16 mouse cellular contexts compared by ENCODE assay signal in the genomic region with DNA sequence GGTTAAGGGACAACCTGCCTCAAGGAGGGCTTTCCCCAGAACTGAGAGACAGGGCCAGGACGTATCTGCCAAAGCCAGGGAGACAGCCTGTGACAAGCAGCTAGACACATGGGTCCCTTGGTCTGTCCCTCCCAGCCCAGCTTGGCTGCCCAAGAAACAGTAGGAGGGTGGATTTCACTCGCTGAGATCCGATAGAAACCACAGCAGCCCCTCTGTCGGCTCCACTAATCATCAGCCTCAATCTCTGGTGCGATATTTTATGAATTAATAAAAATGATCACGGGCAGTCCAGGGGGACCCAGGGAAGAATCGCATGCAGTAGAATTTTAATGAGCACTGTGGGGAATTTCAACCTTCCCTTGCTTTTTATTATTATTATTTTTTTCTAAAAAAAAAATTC.
DNase-seq lines count a peak whose midpoint lies in the region; ATAC-seq and TF ChIP-seq lines count a peak whose summit lies in the region.
"Had no signal": no experiment of that assay in that cellular context is flagged by ENCODE, and none has a peak within 500 bp of the region (broad histone marks: within the 10 kb centered on the region; RNA-seq: fewer than 3 reads in every experiment).

No protein-coding gene starts in this region.

- no peaks in the 10 kb centered on the region for H3K9me3 ChIP-seq in forebrain, embryonic 15.5 days
- no peaks in the 10 kb centered on the region for H3K9me3 ChIP-seq in limb, embryonic 13.5 days
- H3K9me3 ChIP-seq in neural tube, embryonic 14.5 days (ENCODE audit: control insufficient read depth, low read length), result no peaks in the 10 kb centered on the region
- H3K9me3 ChIP-seq in lung, postnatal 0 days (ENCODE audit: low read length), result no peaks in the 10 kb centered on the region
- H3K9me3 ChIP-seq: G1E; heart, embryonic 10.5 days had no signal

- WGBS in forebrain, embryonic 15.5 days, result 22% methylated on average over 7 of the region's 7 CpGs
- WGBS in limb, embryonic 13.5 days, result 27% methylated on average over 7 of the region's 7 CpGs
- 21% methylated on average over 7 of the region's 7 CpGs for WGBS in neural tube, embryonic 14.5 days
- WGBS in lung, postnatal 0 days, result 50% methylated on average over 7 of the region's 7 CpGs

- H3K27ac ChIP-seq in forebrain, embryonic 15.5 days (replicated peaks), result peak overlapping the region; percentile 12
- H3K27ac ChIP-seq in limb, embryonic 13.5 days, result no peak overlapping the region
- H3K27ac ChIP-seq in neural tube, embryonic 14.5 days (ENCODE audit: low read depth, low read length), result no peak overlapping the region
- H3K27ac ChIP-seq in lung, postnatal 0 days (ENCODE audit: low read length), result no peak overlapping the region
- H3K27ac ChIP-seq: heart, embryonic 10.5 days; layer of hippocampus, adult 2 months had no signal

- ATAC-seq in forebrain, embryonic 15.5 days (replicated peaks), result peak; percentile 41; the same call in 1 of the 2 replicates
- ATAC-seq in limb, embryonic 13.5 days (ENCODE audit: low FRiP score, low read depth), result no peak
- ATAC-seq in neural tube, embryonic 14.5 days (ENCODE audit: low read depth), result peak; percentile 35
- ATAC-seq in lung, postnatal 0 days, result no peak

- H3K4me2 ChIP-seq in forebrain, embryonic 15.5 days (replicated peaks), result no peak overlapping the region
- H3K4me2 ChIP-seq in limb, embryonic 13.5 days (replicated peaks), result peak overlapping the region; percentile 45
- peak overlapping the region; percentile 34 for H3K4me2 ChIP-seq in neural tube, embryonic 14.5 days (ENCODE audit: low read depth, low read length)
- no peak overlapping the region for H3K4me2 ChIP-seq in lung, postnatal 0 days (replicated peaks; ENCODE audit: low read depth, low read length)

- DNase-seq in left cerebral cortex, postnatal 4 days, result peak; percentile 63
- no peak for DNase-seq in left cerebral cortex, adult 9 months (ENCODE audit: low spot score in 2 of 2)
- DNase-seq in urinary bladder, postnatal 14 days (ENCODE audit: low spot score), result no peak
- DNase-seq in gastrocnemius, adult 8-10 months (ENCODE audit: low spot score in 2 of 2), result no peak
- DNase-seq in lung, postnatal 0 days (ENCODE audit: low spot score), result no peak
- DNase-seq: B cell, adult 2 months; cerebellum, adult 9-11 months; heart, postnatal 4 days; kidney, adult 8-10 months; right cerebral cortex, postnatal 25 days had no signal

- TF ChIP-seq CTCF in lung, postnatal 0 days (IDR thresholded peaks at IDR 0.05), result no peak

- no peaks in the 10 kb centered on the region for H3K27me3 ChIP-seq in forebrain, embryonic 15.5 days
- peaks cover 36% of the 10 kb centered on the region for H3K27me3 ChIP-seq in limb, embryonic 13.5 days
- no peaks in the 10 kb centered on the region for H3K27me3 ChIP-seq in neural tube, embryonic 14.5 days (ENCODE audit: control insufficient read depth, insufficient read depth, low read length)
- peaks cover 30% of the 10 kb centered on the region; the same call in 1 of the 2 replicates for H3K27me3 ChIP-seq in lung, postnatal 0 days (replicated peaks; ENCODE audit: insufficient read depth, low read length)

- no peak overlapping the region for H3K4me3 ChIP-seq in forebrain, embryonic 15.5 days
- H3K4me3 ChIP-seq in limb, embryonic 13.5 days, result no peak overlapping the region
- no peak overlapping the region for H3K4me3 ChIP-seq in neural tube, embryonic 14.5 days (ENCODE audit: low read depth, low read length)
- H3K4me3 ChIP-seq in lung, postnatal 0 days (ENCODE audit: low read depth, low read length), result no peak overlapping the region
- H3K4me3 ChIP-seq: heart, embryonic 10.5 days; layer of hippocampus, adult 2 months had no signal

- TF ChIP-seq EP300 in lung, postnatal 0 days (IDR thresholded peaks at IDR 0.05), result no peak

- no peaks in the 10 kb centered on the region for H3K36me3 ChIP-seq in forebrain, embryonic 15.5 days
- H3K36me3 ChIP-seq in limb, embryonic 13.5 days, result no peaks in the 10 kb centered on the region
- H3K36me3 ChIP-seq in neural tube, embryonic 14.5 days (ENCODE audit: control insufficient read depth, insufficient read depth, low read length), result no peaks in the 10 kb centered on the region
- H3K36me3 ChIP-seq in lung, postnatal 0 days (ENCODE audit: insufficient read depth, low read length), result no peaks in the 10 kb centered on the region
- H3K36me3 ChIP-seq: G1E; heart, embryonic 10.5 days had no signal

- H3K4me1 ChIP-seq in forebrain, embryonic 15.5 days, result peaks cover 24% of the 10 kb centered on the region
- peaks cover 18% of the 10 kb centered on the region for H3K4me1 ChIP-seq in limb, embryonic 13.5 days
- peaks cover 11% of the 10 kb centered on the region; the same call in 1 of the 2 replicates for H3K4me1 ChIP-seq in neural tube, embryonic 14.5 days (ENCODE audit: control insufficient read depth, insufficient read depth, low read length)
- no peaks in the 10 kb centered on the region for H3K4me1 ChIP-seq in lung, postnatal 0 days (ENCODE audit: insufficient read depth, low read depth, low read length)

- intact Hi-C loops in left cerebral cortex, postnatal 4 days (cut with DNase I), result no loop called here

- no peak overlapping the region for H3K9ac ChIP-seq in forebrain, embryonic 15.5 days (replicated peaks)
- no peak overlapping the region for H3K9ac ChIP-seq in limb, embryonic 13.5 days
- no peak overlapping the region for H3K9ac ChIP-seq in neural tube, embryonic 14.5 days (replicated peaks; ENCODE audit: low read depth, low read length)
- H3K9ac ChIP-seq in lung, postnatal 0 days (replicated peaks; ENCODE audit: low read depth), result no peak overlapping the region

Comparison
In these comparisons a context has a peak if more than half of its experiments do, and no peak if none do; other contexts are left out.
1. ATAC-seq: peak in forebrain, embryonic 15.5 days (single experiment) and neural tube, embryonic 14.5 days (single experiment); none in limb, embryonic 13.5 days (single experiment) and lung, postnatal 0 days (single experiment).
2. H3K4me2 ChIP-seq: peak in limb, embryonic 13.5 days (single experiment) and neural tube, embryonic 14.5 days (single experiment); none in forebrain, embryonic 15.5 days (single experiment) and lung, postnatal 0 days (single experiment).